Mouse (Mus musculus): ENCODE data around the gene Emilin2. TPM values are rescaled to one million over a fixed set of nuclear protein-coding genes. Genes with fewer than 3 reads are reported as not detected.

Gene Emilin2
- total RNA-seq (2023): 100 to 1,000 TPM; 200 to 228 TPM

GRCm38 (mm10) chr17:71311340-71312171 is at the start of gene Emilin2:
Gene Emilin2 (minus strand): TSS chr17:71311978.

Other genes starting within 250 kb of the Emilin2 start
- 10 to 100 TPM; 60.6 to 78.9 TPM for gene Lpin2, start 129.4 kb downstream of the Emilin2 start, total RNA-seq (2023)
- 10 to 100 TPM in 1 of 2 experiments, 1 to 10 TPM in 1; 8.0 to 14.5 TPM for gene Gm4707, start 147.9 kb upstream of the Emilin2 start, total RNA-seq (2023)
- gene Smchd1, start 163.4 kb upstream of the Emilin2 start, total RNA-seq (2023): 10 to 100 TPM; 68.7 to 81.9 TPM
- gene Ndc80, start 214.9 kb upstream of the Emilin2 start, total RNA-seq (2023): 10 to 100 TPM; 31.6 to 35.5 TPM
- gene Spdya, start 240.1 kb upstream of the Emilin2 start, total RNA-seq (2023): under 1 TPM in 1 of 2 experiments, not detected in 1; 0.22 TPM